Mouse (Mus musculus) hindbrain, embryonic 13.5 days (tissue): ENCODE data around the gene Rbbp9. TPM values are rescaled to one million over a fixed set of nuclear protein-coding genes. Genes with fewer than 3 reads are reported as not detected.
"Not testable (repeated sequence)": the region's sequence is repeated elsewhere in the genome, so short reads cannot be mapped to it uniquely, and the experiment has no call there.

Experiments used
- ATAC-seq: fragments of 200-750 bp; cut with Nextera tagmentation; 2 replicates; pipeline ENCODE4 v1.8.0; 2017; ENCODE audit warnings: moderate TSS enrichment; ENCODE audit not compliant: low FRiP score
- H3K27ac ChIP-seq: fragments of 300-500 bp; sonication (generic); 2 replicates; pipeline ENCODE4 v1.5.1; 2015; ENCODE audit warnings: inconsistent platforms, mild to moderate bottlenecking, moderate library complexity
- H3K27me3 ChIP-seq: fragments of 300-500 bp; sonication (generic); 2 replicates; pipeline ENCODE4 v1.6.1; 2015; ENCODE audit warnings: mild to moderate bottlenecking, inconsistent platforms
- H3K36me3 ChIP-seq: fragments of 300-500 bp; sonication (generic); 2 replicates; pipeline ENCODE4 v1.6.1; 2015; ENCODE audit warnings: mild to moderate bottlenecking, inconsistent platforms
- H3K4me1 ChIP-seq: fragments of 300-500 bp; sonication (generic); replicated peaks from 2 replicates; pipeline ENCODE4 v1.6.1; 2015; ENCODE audit warnings: inconsistent platforms
- H3K4me2 ChIP-seq: fragments of 300-500 bp; sonication (generic); 2 replicates; pipeline ENCODE4 v1.6.1; 2015; ENCODE audit warnings: inconsistent platforms, mild to moderate bottlenecking, moderate library complexity
- H3K4me3 ChIP-seq: fragments of 300-500 bp; sonication (generic); 2 replicates; pipeline ENCODE4 v1.5.1; 2015; ENCODE audit warnings: mild to moderate bottlenecking, inconsistent platforms
- H3K9ac ChIP-seq: fragments of 300-500 bp; sonication (generic); 2 replicates; pipeline ENCODE4 v1.6.1; 2015; ENCODE audit warnings: mild to moderate bottlenecking, inconsistent platforms
- H3K9me3 ChIP-seq: fragments of 300-500 bp; sonication (generic); 2 replicates; pipeline ENCODE4 v1.6.1; 2016; ENCODE audit warnings: inconsistent platforms
- WGBS: fragments of 180-500 bp; shearing (Covaris S2); methylation state at CpG from one replicate; pipeline ENCODE4 v1.1.7; 2015; 5-methylcytosine and 5-hydroxymethylcytosine counted together
- polyA plus RNA-seq: library from polyadenylated mRNA; unstranded; fragments of >200 nt; fragmentation: Nextera tagmentation; extraction: Ambion mirVana; gene quantifications from 2 replicates; pipeline ENCODE4 v1.2.1, GENCODE M21; 2015

Gene Rbbp9
- polyA plus RNA-seq, result 56.1 and 58.9 TPM in 2 replicates

DNA sequence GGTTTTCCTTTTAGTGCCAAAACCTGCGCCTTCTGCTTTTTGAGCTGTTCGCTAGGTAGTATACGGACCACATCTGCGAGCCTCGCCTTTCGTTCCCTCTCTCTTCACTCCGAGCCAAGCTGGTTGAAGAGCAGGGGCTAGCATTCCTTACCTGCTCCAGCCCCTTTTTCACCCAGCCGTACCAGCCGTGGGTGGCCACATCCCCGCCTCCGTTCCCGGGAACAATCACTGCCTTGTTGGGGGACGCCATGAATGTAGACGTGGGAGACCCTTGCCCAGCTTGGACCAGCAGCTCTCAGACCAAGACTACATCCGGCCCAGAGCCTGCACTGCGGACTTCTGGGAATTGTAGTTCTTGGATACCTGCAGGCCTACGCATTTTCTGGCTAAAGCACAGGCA lies at the start of gene Rbbp9:
Gene Rbbp9, minus strand, starts transcription at position 341 of the 400 bp plus-strand sequence.
- Histone ChIP-seq H3K9ac (peak within 1 kb of the TSS; percentile 88), H3K27ac (peak within 1 kb of the TSS; percentile 88), H3K4me1 (peaks cover 18% of the 10 kb centered on the region), H3K4me3 (peak within 1 kb of the TSS; percentile 73), H3K4me2 (peak within 1 kb of the TSS; percentile 63), H3K9me3 (no peaks in the 10 kb centered on the region), H3K27me3 (no peaks in the 10 kb centered on the region), H3K36me3 (peaks cover 19% of the 10 kb centered on the region)
- peak; percentile 98 for ATAC-seq
- WGBS, result under 1% methylated on average over 17 of the region's 17 CpGs

DNA sequence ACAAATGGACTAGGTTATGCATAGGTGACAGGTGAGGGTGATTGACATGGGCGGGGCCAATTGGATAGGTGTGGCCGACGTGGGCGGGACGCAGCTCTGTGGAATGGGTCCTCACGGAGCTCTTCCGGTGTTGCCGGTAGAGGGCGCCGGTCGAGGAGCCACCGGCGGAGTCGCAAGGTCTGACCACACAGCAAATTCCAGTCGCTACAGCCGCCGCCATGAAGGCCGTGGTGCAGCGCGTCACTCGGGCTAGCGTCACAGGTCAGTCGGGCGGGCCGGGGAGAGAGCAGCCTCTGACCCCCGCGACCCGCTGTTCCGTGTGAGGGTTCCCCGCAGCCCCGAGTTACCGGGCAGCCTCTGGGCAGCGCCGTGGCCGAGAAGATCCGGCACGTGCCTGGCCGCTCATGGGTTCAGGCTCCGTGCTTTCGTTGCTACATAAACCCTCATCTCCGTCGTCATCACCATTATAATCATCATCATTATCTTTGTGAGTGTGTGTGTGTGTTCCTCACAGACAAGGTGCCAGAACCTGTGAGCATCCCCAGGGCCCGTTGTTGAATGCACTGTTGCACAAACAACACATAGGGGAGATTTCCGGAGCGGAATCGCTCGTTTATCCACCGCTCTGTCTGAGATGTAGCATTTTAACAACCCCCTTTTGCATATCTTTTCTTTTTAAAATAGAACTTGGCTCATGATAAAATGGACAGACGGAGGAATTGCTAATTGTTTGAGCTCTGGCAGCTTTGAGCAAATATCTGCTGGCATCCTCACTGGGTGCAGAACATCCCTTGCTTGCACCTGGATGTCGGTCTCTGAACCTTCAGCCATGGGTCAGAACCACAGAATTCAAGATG lies 49.4 kb upstream of the Rbbp9 start, which contains the start of gene Dtd1:
Gene Dtd1, plus strand, starts transcription at position 67 of the 857 bp plus-strand sequence.
- H3K36me3 ChIP-seq, result no peaks in the 10 kb centered on the region
- peaks cover 8% of the 10 kb centered on the region; the same call in 1 of the 2 replicates for H3K4me1 ChIP-seq
- H3K9me3 ChIP-seq, result no peaks in the 10 kb centered on the region
- peak within 1 kb of the TSS; percentile 65 for H3K4me2 ChIP-seq
- no peaks in the 10 kb centered on the region for H3K27me3 ChIP-seq
- H3K27ac ChIP-seq, result peak within 1 kb of the TSS; percentile 85
- peak within 1 kb of the TSS; percentile 67 for H3K4me3 ChIP-seq
- peak; percentile 94 for ATAC-seq
- H3K9ac ChIP-seq, result peak within 1 kb of the TSS; percentile 87
- 2% methylated on average over 50 of the region's 50 CpGs for WGBS

DNA sequence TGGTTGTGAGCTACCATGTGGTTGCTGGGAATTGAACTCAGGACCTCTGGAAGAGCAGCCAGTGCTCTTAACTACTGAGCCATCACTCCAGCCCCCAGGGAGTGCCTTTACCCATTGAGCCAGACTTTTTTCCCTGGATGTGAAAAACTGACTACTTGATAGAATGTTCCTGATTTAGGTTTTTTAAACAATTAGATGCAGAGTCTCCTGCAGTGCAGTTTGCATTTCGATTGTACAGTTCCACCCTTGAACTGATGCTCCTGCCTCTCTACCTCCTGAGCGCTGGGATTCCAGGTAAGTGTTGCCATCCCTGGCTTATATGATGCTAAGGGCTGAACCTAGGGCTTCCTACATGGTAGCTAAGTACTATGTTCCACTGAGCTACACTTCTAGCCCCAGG lies 47.3 kb upstream of the Rbbp9 start:
- Histone ChIP-seq H3K4me3 (no peak overlapping the region), H3K36me3 (no peaks in the 10 kb centered on the region), H3K9ac (no peak overlapping the region), H3K27me3 (no peaks in the 10 kb centered on the region), H3K27ac (no peak overlapping the region), H3K4me2 (no peak overlapping the region), H3K4me1 (peaks cover 16% of the 10 kb centered on the region), H3K9me3 (no peaks in the 10 kb centered on the region)
- ATAC-seq, result no peak
- 77% methylated on average over 2 of the region's 2 CpGs for WGBS

- peak within 1 kb of the TSS; percentile 73 for H3K27ac ChIP-seq
- H3K27me3 ChIP-seq, result no peaks in the 10 kb centered on the region
- H3K4me3 ChIP-seq, result peak within 1 kb of the TSS; percentile 65
- peak within 1 kb of the TSS; percentile 68 for H3K4me2 ChIP-seq
- H3K36me3 ChIP-seq, result peaks cover 16% of the 10 kb centered on the region
- 3% methylated on average over 31 of the region's 31 CpGs for WGBS
- H3K9ac ChIP-seq, result peak within 1 kb of the TSS; percentile 79
- H3K9me3 ChIP-seq, result no peaks in the 10 kb centered on the region
- H3K4me1 ChIP-seq, result peaks cover 7% of the 10 kb centered on the region
- peak; percentile 97 for ATAC-seq
Measured at GRCm38 (mm10) chr2:144593951-144594651, 43.4 kb upstream of the Rbbp9 start, which contains the start of gene Smim26. Gene Smim26 (plus strand): TSS chr2:144594054.

DNA sequence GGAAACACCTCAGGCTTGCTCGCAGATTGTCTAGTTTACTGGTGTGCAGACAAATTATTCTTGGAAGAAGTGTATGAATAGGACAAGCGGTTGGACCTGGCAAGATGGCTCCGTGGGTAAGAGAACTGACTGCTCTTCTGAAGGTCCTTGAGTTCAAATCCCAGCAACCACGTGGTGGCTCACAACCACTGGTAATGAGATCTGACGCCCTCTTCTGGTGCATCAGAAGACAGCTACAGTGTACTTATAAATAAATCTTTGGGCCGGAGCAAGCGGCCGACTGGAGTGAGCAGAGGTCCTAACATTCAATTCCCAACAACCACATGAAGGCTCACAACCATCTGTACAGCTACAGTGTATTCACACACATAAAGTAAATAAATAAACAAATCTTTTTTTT lies 42.4 kb upstream of the Rbbp9 start:
- H3K4me3 ChIP-seq, H3K27me3 ChIP-seq, H3K9me3 ChIP-seq, H3K27ac ChIP-seq, H3K9ac ChIP-seq, H3K4me1 ChIP-seq, ATAC-seq, H3K4me2 ChIP-seq: not testable (repeated sequence)
- 71% methylated on average over 8 of the region's 8 CpGs for WGBS
- H3K36me3 ChIP-seq, result peaks cover 25% of the 10 kb centered on the region

GRCm38 (mm10) chr2:144588723-144589122 lies 38.1 kb upstream of the Rbbp9 start:
- no peaks in the 10 kb centered on the region for H3K9me3 ChIP-seq
- peaks cover 65% of the 10 kb centered on the region for H3K36me3 ChIP-seq
- H3K4me1 ChIP-seq, result no peaks in the 10 kb centered on the region
- no peak overlapping the region for H3K9ac ChIP-seq
- H3K4me3 ChIP-seq, result no peak overlapping the region
- H3K27ac ChIP-seq, result no peak overlapping the region
- H3K4me2 ChIP-seq, result no peak overlapping the region
- ATAC-seq, result no peak
- H3K27me3 ChIP-seq, result no peaks in the 10 kb centered on the region
- WGBS, result 80% methylated on average over 4 of the region's 4 CpGs

DNA sequence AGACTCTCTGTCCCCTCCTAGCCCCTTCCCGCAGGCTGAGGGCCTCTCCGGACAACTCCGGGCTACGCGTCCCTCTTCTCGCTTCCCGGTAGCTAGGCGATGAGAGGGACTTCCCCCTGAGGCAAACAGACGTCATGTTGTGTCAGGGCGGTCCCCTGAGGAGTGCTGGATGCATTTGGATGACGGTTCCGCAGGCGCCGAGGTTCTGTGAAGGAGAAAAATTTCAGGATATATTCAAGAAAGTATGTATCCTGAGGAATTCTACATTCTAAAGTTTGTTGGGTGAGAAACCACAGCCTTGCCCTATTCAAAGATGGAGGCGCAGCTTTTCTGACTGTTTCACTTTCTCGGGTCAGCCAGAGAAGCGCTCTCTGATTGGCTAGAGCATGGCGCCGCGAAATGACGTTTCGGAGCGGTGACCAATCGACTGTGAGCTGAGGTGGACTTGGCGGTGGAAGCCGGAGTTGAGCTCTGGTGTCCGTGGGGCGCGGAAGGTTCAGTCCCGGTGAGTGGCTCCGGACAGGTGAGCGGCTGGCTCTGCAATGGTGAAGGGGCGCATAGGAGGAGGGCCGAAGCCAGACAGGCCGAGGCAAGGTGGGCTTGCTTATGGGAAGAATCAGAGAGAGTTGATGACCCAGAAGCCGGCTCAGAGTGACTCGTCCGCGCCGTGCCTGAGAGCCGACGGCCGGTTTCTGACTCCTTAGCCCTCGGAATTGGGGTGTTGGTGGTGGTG lies 5.3 kb upstream of the Rbbp9 start, which contains the start of gene Sec23b:
Gene Sec23b, plus strand, starts transcription at position 410 of the 733 bp plus-strand sequence.
- peak; percentile 98 for ATAC-seq
- no peaks in the 10 kb centered on the region for H3K27me3 ChIP-seq
- peak within 1 kb of the TSS; percentile 79 for H3K27ac ChIP-seq
- H3K9ac ChIP-seq, result peak within 1 kb of the TSS; percentile 79
- WGBS, result under 1% methylated on average over 44 of the region's 44 CpGs
- peaks cover 16% of the 10 kb centered on the region for H3K36me3 ChIP-seq
- H3K4me3 ChIP-seq, result peak within 1 kb of the TSS; percentile 75
- H3K4me1 ChIP-seq, result peaks cover 16% of the 10 kb centered on the region
- no peaks in the 10 kb centered on the region for H3K9me3 ChIP-seq
- H3K4me2 ChIP-seq, result peak within 1 kb of the TSS; percentile 71

DNA sequence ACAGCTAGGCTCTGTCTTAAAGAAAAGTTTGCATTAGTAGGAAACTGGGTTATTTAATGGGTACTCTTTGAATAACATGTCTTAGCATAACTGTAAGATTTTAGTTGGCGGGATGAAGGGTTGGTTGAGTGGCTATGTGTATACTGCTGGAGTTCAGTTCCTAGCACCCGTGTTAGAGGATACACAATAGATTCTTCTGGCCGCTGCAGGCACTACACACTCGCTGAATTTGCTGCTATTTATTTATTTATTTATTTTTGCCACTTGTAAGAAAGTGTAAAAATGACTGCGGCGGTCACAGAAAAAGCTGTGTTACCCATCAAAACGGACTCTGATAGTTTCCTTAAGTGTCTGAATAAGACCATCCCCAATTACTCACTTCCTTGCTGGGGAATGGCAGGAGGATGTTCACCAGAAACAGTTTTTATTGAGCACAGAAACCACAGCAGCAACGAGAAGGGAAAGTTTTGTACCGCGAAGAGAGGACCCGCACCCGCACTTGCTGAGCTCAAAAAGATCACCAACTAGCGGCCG lies 4.7 kb upstream of the Rbbp9 start:
- 4% methylated on average over 14 of the region's 14 CpGs for WGBS
- ATAC-seq, result no peak
- H3K4me2 ChIP-seq, result peak overlapping the region; percentile 71
- no peaks in the 10 kb centered on the region for H3K27me3 ChIP-seq
- H3K36me3 ChIP-seq, result peaks cover 12% of the 10 kb centered on the region
- H3K4me3 ChIP-seq, result peak overlapping the region; percentile 75
- H3K4me1 ChIP-seq, result peaks cover 16% of the 10 kb centered on the region
- H3K9ac ChIP-seq, result peak overlapping the region; percentile 72
- peak overlapping the region; percentile 79 for H3K27ac ChIP-seq
- H3K9me3 ChIP-seq, result no peaks in the 10 kb centered on the region

GRCm38 (mm10) chr2:144553905-144554304 lies 3.2 kb upstream of the Rbbp9 start:
- WGBS, result 95% methylated on average over 3 of the region's 3 CpGs
- no peaks in the 10 kb centered on the region for H3K9me3 ChIP-seq
- no peak overlapping the region for H3K4me2 ChIP-seq
- no peak for ATAC-seq
- H3K27me3 ChIP-seq, result no peaks in the 10 kb centered on the region
- no peak overlapping the region for H3K27ac ChIP-seq
- no peak overlapping the region for H3K9ac ChIP-seq
- H3K4me1 ChIP-seq, result peaks cover 28% of the 10 kb centered on the region
- no peaks in the 10 kb centered on the region for H3K36me3 ChIP-seq
- H3K4me3 ChIP-seq, result no peak overlapping the region

- peaks cover 44% of the 10 kb centered on the region for H3K36me3 ChIP-seq
- no peak overlapping the region for H3K4me2 ChIP-seq
- no peak for ATAC-seq
Measured at GRCm38 (mm10) chr2:144547559-144547958, 3.1 kb downstream of the Rbbp9 start.

GRCm38 (mm10) chr2:144545481-144545880 lies 5.2 kb downstream of the Rbbp9 start:
- H3K4me3 ChIP-seq, result no peak overlapping the region

More at GRCm38 (mm10) chr2:144547559-144547958, 3.1 kb downstream of the Rbbp9 start:
- 90% methylated on average over 4 of the region's 4 CpGs for WGBS
- Histone ChIP-seq H3K27ac (no peak overlapping the region), H3K4me3 (no peak overlapping the region), H3K9ac (no peak overlapping the region), H3K9me3 (no peaks in the 10 kb centered on the region), H3K4me1 (peaks cover 13% of the 10 kb centered on the region), H3K27me3 (no peaks in the 10 kb centered on the region)

More at GRCm38 (mm10) chr2:144545481-144545880, 5.2 kb downstream of the Rbbp9 start:
- Histone ChIP-seq H3K9me3 (no peaks in the 10 kb centered on the region), H3K4me2 (no peak overlapping the region), H3K4me1 (peaks cover 13% of the 10 kb centered on the region), H3K9ac (no peak overlapping the region), H3K36me3 (peaks cover 56% of the 10 kb centered on the region), H3K27me3 (no peaks in the 10 kb centered on the region), H3K27ac (no peak overlapping the region)
- WGBS, result 71% methylated on average over 1 of the region's 1 CpGs
- ATAC-seq, result no peak
